Mouse (Mus musculus): ENCODE results near the gene Leng9. TPM values are rescaled to one million over a fixed set of nuclear protein-coding genes. Genes with fewer than 3 reads are reported as not detected.
"Not testable (repeated sequence)": the region's sequence is repeated elsewhere in the genome, so short reads cannot be mapped to it uniquely, and the experiment has no call there.

Leng9 gene
- 1 to 10 TPM; 5.1 to 5.9 TPM for total RNA-seq (2021)
- long read RNA-seq, partial matches to known transcripts, result 0 of 4 reads
- long read RNA-seq, other reads (novel, unspliced or antisense), result 0 of 4 reads

DNA sequence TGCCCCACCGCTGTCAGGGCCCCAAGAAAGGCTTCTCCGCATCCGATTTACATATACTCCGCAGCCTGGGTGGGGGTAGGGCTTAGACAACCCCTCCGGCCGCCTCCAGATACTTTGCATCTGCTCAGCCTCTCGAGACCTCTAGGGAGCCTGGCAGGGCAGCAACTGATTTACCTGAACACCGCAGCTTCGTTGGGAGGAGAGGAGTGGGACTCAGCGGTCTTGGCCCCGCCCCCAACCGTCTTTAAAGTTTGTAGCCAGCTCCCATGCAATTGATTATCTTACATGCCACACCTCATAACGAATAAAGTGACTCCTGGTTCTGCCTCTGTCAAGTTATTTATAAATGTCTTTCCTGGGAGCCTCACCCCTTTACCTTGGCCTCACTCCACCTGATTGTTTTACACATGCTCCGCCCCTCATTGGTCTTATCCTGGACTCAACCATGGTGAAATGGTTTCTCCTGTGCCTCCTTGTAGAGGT, at the start of gene Leng9:
Gene Leng9 (minus strand): TSS at position 316 of the 483 bp plus-strand sequence.
- DNase-seq (ENCODE audit: low spot score in 2 of 2), result no peak

DNA sequence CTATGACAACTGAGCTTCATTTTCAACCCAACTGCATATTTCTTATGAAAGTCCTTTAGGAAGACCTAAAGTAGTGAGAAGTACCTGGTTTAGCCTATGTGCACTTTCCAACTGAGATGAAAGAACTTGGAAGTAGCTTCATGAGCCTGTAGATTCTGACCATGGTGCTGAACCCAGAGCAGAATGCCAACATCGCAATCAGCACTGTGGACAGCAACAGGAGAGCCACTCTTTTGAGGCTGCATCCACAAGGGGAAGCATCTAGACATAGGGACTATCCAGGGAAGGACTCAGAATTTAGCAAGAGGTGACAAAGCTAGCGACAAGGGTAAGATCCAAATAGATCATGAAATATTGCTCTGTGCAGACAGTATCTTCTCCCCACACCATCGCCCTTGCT, 28.3 kb upstream of the Leng9 start:
- no peak for DNase-seq (ENCODE audit: low spot score in 2 of 2)

- DNase-seq (ENCODE audit: low spot score in 2 of 2), result no peak
These were observed 20.2 kb upstream of the Leng9 start for GRCm38 (mm10) chr7:4170193-4170938.

- no peak for DNase-seq (ENCODE audit: low spot score in 2 of 2)
These were observed 16.9 kb upstream of the Leng9 start for GRCm38 (mm10) chr7:4167098-4167497.

DNA sequence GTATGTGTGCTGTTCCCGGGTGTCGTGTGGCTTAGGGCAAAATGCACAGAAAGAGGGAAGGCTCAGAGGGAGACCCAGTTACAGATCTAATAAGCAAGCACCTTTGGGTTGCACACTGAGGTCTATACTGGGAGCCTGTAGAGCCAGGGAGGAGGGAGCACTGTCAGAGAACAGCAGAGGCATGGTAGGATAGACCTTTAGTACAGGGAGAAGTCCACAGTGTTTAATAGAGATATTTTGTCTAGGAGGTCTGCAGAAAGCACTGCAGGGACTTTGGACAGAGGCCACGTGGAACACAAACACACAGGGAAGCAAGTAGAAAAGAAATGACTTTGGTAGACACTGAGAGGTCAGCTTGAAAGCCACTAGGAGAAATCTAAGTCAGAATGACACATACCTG, 15.1 kb upstream of the Leng9 start:
- DNase-seq (ENCODE audit: low spot score in 2 of 2), result no peak

DNA sequence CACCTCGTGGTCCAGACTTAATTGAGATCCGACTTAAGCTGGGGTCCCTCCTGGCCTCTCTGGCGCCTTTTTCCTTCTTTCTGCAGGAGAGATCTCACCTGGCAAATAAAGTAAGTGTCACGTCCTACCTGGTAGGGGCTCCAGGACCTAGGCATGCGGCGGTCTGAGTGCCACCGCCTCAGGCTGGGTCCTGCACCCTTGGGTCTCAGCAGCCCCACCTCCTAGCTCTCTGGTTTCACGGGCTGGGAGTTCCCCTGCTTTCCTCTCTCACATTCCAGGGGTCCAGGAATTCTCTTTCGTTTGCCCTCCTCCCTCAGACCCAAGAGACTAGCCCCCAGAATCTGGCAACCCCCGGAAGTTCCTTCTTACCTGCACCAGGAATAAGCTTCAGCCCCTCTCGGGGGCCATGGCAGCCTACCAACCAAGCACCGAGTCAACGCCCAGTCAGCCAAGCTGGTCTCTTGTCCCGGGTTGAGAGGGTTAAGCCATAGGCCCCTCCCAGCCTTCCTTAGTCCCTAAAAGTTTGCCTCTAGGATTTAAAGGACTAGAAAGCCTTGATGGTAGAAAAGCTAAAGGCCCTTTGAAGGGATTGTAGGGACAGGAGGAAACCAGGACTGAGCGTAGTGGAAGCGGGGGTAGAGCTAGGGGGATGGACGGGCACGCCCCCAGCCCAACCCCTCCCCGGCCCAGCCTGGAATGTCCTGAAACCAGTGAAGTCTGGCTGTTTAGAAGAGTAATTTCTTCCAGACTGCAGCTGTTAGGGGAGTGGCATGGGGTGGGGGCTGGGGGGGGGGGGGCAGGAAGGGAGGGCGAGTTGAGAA, 14.1 kb upstream of the Leng9 start, which contains the start of gene Cdc42ep5:
Gene Cdc42ep5 (minus strand): TSS at position 771 of the 821 bp plus-strand sequence.
- no peak for DNase-seq (ENCODE audit: low spot score in 2 of 2)

DNA sequence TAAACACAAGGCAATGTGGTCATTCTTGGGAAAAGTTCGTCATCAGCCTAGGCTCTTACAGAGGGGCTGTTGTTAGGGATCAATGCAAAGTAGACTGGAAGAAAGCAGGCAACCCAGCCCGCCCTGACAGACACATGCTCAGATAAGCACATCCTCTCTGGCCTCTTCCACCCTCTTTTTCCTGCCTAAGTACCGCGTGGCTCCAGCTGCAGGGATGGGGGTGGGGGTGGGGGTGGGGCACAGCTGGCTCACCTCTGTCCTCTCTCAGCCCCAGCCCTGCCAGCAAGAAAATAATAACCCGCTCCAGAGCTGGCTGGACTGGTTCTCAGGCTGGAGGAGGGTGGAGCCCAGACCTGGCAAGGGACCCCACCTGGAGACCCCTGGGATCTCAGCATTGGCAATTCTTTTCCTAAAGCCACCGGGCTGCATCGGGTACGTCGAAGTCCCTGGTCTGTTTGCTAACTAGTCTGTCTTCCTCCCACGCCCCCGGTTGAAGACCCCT, 13.4 kb upstream of the Leng9 start:
- DNase-seq (ENCODE audit: low spot score in 2 of 2), result no peak

DNA sequence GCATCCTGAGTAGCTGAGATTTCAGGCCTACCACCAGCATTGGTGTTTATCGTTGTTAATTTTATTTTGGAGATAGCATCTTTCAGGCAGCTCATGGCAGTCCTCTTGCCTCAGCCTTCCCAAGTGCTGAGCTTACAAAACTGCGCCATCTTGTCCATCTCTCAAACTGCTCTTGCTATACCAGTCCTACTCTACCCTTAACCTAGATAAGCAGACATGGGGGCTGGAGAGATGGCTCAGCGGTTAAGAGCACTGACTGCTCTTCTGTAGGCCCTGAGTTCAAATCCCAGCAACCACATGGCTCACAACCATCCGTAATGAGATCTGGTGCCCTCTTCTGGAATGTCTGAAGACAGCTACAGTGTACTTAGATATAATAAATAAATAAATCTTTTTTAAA, 11.4 kb upstream of the Leng9 start:
- DNase-seq (ENCODE audit: low spot score in 2 of 2), result not testable (repeated sequence)

DNA sequence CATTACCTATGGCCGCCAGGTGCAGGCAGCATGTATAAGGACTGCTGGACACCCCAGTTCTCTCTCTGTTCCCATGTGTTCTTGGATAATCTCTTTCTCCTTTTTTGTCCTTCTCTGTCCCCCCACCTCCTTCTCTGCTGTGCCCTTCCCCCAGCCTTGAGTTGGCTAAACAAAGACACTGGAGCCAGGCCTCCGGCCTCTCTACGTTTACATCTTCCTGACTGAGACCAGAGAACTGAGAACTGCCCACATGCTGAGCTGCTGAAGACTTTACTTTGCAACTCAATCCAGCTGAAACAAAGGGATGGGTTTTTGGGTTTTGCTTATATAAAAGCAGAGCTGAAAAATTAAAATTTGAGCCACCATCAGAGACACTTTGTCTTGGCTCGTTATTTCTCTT, 4.8 kb upstream of the Leng9 start:
- DNase-seq (ENCODE audit: low spot score in 2 of 2), result no peak

DNA sequence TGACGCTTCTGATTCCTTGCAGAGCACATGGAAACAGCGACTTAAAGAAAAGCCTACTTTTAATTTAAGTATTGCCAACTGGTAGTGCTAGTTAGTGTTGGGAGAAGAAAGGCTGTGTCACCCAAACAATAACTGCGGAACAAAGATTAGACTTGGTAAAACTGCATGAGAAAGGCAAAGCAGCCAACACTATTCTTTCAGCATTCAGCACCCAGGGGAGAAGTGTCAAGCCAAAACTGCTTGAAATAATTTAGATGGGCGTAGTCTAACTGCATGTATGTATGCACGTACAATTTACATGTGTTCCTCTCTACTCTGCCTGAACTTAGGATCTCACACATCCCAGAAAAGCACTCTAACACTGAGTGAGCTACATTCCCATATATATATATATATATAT, 4.2 kb upstream of the Leng9 start:
- no peak for DNase-seq (ENCODE audit: low spot score in 2 of 2)

- DNase-seq (ENCODE audit: low spot score in 2 of 2), result no peak
These were observed 1.1 kb upstream of the Leng9 start for GRCm38 (mm10) chr7:4151241-4151640.

GRCm38 (mm10) chr7:4150811-4151221, 642 bp upstream of the Leng9 start:
- no peak for DNase-seq (ENCODE audit: low spot score in 2 of 2)

- peak; percentile 85 to 89 for DNase-seq (ENCODE audit: low spot score in 2 of 2)
These were observed 742 bp downstream of the Leng9 start for GRCm38 (mm10) chr7:4149209-4150054.

DNA sequence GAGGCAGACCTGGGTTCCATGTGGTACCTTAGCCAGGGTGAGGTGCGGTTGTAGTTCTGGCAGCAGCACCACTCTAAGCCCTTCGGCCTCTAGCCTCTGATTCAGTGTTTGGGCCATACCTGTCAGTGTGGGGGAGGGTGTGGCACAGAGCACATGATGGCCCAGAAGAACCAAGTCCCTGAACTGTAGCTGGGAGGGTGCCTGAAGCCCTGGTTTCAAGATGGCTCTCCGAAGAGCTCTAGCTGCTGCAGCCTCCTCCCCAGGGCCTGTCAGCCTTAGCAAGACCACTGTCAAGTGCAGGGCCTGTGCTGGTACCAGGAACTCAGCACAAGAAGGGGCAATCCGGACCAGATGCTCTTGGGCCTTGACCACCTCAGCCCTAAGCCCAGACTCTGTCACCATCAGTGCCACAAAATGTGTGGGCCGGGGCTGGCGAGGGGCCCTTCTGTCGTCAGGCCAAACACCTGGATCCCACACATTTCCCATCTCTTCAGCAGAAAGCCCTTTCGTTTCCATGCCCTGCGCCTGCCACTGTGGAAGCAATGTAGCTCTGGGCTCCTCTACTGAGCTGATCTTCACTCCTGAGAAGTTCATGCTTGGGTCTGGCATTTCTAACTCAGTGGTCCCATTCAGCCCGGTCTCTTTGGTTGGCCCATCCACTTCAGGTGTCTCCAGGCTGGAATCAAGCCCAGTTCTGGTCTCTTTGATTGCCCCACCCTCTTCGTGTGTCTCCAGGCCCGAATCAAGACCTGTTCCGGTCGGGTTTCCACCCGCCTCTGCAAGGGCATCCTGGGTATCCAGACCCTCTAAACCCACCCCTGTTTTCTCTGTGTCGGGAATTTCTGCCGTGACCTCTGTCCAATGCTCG, 1.6 kb downstream of the Leng9 start:
- no peak for DNase-seq (ENCODE audit: low spot score in 2 of 2)

DNA sequence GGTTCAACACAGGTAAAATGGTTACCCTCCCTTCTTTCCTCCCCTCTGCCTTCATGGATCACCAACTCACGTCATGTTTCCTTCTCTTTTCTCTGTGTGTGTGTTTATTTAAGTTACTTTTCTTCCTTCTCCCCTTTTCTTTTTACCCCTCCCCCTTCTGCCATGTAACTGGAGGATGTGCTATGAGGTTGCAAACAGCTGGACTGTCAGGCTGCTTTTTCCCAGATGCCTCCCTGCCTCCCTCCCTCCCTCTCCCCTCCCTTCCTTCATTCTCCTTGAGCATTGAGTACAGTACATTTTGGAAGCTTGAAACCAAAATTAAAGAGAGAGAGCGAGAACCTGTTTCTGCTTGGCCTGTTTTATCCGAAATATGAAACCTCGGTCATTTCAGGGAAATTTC, 2.3 kb downstream of the Leng9 start:
- DNase-seq (ENCODE audit: low spot score in 2 of 2), result no peak

- DNase-seq (ENCODE audit: low spot score in 2 of 2), result no peak
These were observed 2.8 kb downstream of the Leng9 start for GRCm38 (mm10) chr7:4147371-4147770.

- no peak for DNase-seq (ENCODE audit: low spot score in 2 of 2)
These were observed 3.7 kb downstream of the Leng9 start for GRCm38 (mm10) chr7:4146241-4147180.

- no peak for DNase-seq (ENCODE audit: low spot score in 2 of 2)
These were observed 4.5 kb downstream of the Leng9 start for GRCm38 (mm10) chr7:4145552-4146190.
